Mouse (Mus musculus) testis, adult 2 months (tissue): ENCODE measurements at regions not wholly inside any gene's neighbourhood (a gene's known extent, or its start where the extent isn't known, plus 50 kb on each side); places are given as distances from the start of the nearest gene placed in this dataset.

ENCODE experiments used
- CTCF ChIP-seq: fragments of 200-500 bp; IDR thresholded peaks from 2 replicates; pipeline ENCODE4 v1.5.1; 2012; ENCODE audit warnings: low read depth, mild to moderate bottlenecking, inconsistent platforms, low read length, moderate library complexity; ENCODE audit not compliant: control insufficient read depth, insufficient read depth, insufficient replicate concordance
- POLR2A ChIP-seq: fragments of 200-500 bp; IDR thresholded peaks from 2 replicates; pipeline ENCODE4 v1.6.1; 2012; ENCODE audit warnings: low read depth, mild to moderate bottlenecking, inconsistent platforms, low read length, moderate library complexity; ENCODE audit not compliant: control insufficient read depth

- TF ChIP-seq CTCF (no peak), POLR2A (no peak)
Observed at GRCm38 (mm10) chr5:99787239-99787638, 58.4 kb upstream of the Rasgef1b start.
